Mouse (Mus musculus): ENCODE measurements around the gene Uap1l1. TPM values are rescaled to one million over a fixed set of nuclear protein-coding genes. Genes with fewer than 3 reads are reported as not detected.

The Uap1l1 gene
- polyA plus RNA-seq, 1 experiment, result 65.3 TPM

DNA sequence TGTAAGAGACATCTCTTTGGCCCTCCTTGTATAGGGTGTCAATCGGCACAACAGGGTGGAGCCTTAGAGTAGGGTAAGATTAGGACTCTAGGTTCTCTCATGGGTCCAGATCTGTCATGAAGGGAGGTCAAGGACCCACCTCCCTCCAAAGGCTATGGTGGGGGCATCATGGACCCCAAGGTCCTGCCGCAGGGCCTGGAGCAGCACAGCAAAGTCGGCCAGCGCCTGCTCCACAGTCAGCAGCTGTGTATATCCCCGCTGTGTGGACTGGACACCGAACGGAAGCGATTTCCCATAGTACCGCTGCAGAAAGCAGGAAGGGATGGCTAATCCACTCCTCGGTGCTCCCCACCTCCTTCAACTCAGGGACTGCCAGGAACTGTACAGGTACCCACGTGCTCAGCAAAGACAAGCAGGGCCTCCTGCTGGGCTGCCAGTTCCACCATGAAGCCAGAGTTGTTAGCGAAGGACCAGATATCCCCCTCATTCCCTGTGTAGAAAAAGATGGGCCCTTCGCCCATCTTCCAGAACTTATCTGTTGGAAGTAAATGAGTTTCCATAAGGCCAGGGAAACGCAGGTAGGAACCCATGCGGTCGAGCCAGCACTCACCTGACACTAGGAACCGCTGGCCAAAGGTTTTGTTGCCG, 9.9 kb downstream of the Uap1l1 start:
- Histone ChIP-seq H3K4me1 (ENCODE audit: control insufficient read depth, insufficient read depth, low read length) (peaks cover 9% of the 10 kb centered on the region; the same call in 1 of the 2 replicates), H3K4me3 (replicated peaks; ENCODE audit: extremely low read depth, low read depth, low read length) (peak overlapping the region; percentile 71)
- WGBS, result 37% methylated on average over 18 of the region's 18 CpGs
- no peak for TF ChIP-seq POLR2A (IDR thresholded peaks at IDR 0.05; ENCODE audit: borderline replicate concordance, extremely low read depth, low read depth, low read length)
- TF ChIP-seq CTCF (IDR thresholded peaks at IDR 0.05; ENCODE audit: insufficient read depth, low read length), result no peak
- no peak for DNase-seq

DNA sequence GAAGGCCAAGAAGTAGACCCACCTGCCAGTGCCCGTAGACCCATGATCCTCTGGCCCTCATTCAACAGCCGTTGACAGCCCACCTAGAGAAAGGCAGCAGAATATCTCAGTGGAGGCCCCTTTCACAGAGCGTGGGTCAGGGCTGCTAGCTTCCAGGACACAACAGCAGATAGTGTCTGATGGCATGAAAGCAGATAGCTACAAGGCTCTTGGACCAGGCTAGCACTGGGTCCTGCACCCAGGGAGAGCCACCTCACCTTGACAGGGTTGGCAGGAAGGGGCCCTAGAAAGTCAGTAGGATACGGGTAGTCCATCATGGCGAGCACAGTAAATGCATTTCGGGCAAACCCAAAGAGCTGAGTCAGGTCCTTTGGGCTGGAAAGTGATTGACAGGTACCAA, 11.3 kb downstream of the Uap1l1 start:
- no peak for DNase-seq
- TF ChIP-seq CTCF (IDR thresholded peaks at IDR 0.05; ENCODE audit: insufficient read depth, low read length) (no peak), POLR2A (IDR thresholded peaks at IDR 0.05; ENCODE audit: borderline replicate concordance, extremely low read depth, low read depth, low read length) (no peak)
- Histone ChIP-seq H3K4me3 (replicated peaks; ENCODE audit: extremely low read depth, low read depth, low read length) (no peak overlapping the region), H3K4me1 (ENCODE audit: control insufficient read depth, insufficient read depth, low read length) (peaks cover 9% of the 10 kb centered on the region; the same call in 1 of the 2 replicates)
- 86% methylated on average over 6 of the region's 6 CpGs for WGBS

DNA sequence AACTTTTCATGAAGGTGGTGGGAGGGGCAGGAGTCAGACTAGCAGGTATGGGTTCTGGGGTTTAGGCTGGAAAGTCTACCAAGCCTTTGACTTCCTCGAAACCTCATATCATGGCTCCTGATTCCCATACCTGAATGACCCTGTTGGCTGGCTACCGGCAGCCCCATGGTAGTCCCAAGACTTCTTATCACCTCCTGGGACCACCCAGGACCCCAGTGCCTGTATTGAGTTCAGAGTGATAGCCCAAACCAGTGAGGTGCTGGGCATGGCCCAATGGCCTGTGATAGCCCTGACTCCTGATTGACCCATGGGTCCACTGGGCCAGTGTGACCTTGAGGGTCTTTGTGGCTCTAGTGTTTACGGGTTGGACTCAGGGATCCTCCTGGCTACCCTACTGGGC, 14.8 kb downstream of the Uap1l1 start:
- WGBS, result 92% methylated on average over 3 of the region's 3 CpGs
- DNase-seq, result no peak
- no peak for TF ChIP-seq POLR2A (IDR thresholded peaks at IDR 0.05; ENCODE audit: borderline replicate concordance, extremely low read depth, low read depth, low read length)
- no peak for TF ChIP-seq CTCF (IDR thresholded peaks at IDR 0.05; ENCODE audit: insufficient read depth, low read length)
- Histone ChIP-seq H3K4me3 (replicated peaks; ENCODE audit: extremely low read depth, low read depth, low read length) (no peak overlapping the region), H3K4me1 (ENCODE audit: control insufficient read depth, insufficient read depth, low read length) (peaks cover 2% of the 10 kb centered on the region; the same call in 1 of the 2 replicates)

DNA sequence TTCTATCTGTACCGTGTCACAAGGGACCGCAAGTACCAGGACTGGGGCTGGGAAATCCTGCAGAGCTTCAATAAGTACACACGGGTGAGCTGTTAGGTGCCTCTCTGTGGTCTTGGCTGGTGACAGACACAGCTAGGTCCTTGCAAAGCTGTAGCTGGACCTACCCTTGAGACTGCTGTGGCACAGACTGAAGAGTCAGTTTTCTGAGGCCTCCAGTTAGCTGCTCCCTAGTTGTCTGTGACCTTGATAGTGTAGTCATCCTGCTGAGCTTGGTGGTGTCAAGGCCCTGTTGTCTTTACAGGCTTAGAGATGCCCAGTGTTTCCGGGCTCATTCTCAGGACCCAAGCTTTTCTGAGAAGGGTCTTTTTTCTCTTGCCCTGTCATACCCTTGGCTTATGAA, 16.0 kb downstream of the Uap1l1 start:
- no peak overlapping the region for H3K4me3 ChIP-seq (replicated peaks; ENCODE audit: extremely low read depth, low read depth, low read length)
- TF ChIP-seq POLR2A (IDR thresholded peaks at IDR 0.05; ENCODE audit: borderline replicate concordance, extremely low read depth, low read depth, low read length) (no peak), CTCF (IDR thresholded peaks at IDR 0.05; ENCODE audit: insufficient read depth, low read length) (no peak)
- 94% methylated on average over 4 of the region's 4 CpGs for WGBS
- no peak for DNase-seq
- H3K4me1 ChIP-seq (ENCODE audit: control insufficient read depth, insufficient read depth, low read length), result no peaks in the 10 kb centered on the region

DNA sequence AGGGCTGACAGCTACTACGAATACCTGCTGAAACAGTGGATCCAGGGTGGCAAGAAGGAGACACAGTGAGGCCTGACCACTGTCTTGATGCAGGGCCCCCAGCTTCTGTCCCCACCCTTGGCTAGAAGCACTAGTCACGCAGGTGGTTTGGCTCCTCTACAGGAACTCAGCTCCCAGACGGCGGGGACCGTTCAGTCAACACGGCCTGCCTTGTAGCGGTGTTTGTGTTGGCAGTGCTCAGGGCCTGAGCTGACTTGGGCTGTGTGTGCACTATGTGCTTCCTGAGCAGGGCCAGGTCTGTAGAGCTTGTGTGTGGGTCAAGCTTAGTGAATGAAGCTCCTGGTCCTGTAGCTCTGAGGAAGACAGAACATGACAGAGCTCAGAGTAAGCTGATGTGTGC, 17.3 kb downstream of the Uap1l1 start:
- no peak for TF ChIP-seq POLR2A (IDR thresholded peaks at IDR 0.05; ENCODE audit: borderline replicate concordance, extremely low read depth, low read depth, low read length)
- no peak for TF ChIP-seq CTCF (IDR thresholded peaks at IDR 0.05; ENCODE audit: insufficient read depth, low read length)
- Histone ChIP-seq H3K4me1 (ENCODE audit: control insufficient read depth, insufficient read depth, low read length) (no peaks in the 10 kb centered on the region), H3K4me3 (replicated peaks; ENCODE audit: extremely low read depth, low read depth, low read length) (no peak overlapping the region)
- DNase-seq, result no peak
- WGBS, result 77% methylated on average over 7 of the region's 7 CpGs

DNA sequence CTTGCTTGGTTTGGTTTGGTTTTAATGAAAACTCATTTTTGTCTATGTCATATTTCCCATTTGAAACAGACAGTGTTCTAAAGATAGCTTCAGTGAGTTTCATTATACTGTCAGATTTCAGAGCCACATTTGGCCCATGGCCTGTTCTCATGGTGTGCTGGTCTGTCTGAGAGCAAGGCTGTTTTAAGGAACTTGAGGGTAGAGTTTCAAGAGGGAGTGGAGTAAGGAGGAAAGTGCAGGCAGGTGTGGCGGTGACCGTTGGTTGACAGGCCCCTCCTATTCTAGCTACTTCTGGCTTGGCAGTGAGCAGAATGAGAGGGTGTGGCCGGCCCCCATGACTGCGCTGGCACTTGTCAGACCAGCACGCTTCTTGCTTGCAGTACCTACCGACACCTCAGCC, 27.2 kb downstream of the Uap1l1 start:
- Histone ChIP-seq H3K4me1 (ENCODE audit: control insufficient read depth, insufficient read depth, low read length) (peaks cover 4% of the 10 kb centered on the region; the same call in 1 of the 2 replicates), H3K4me3 (replicated peaks; ENCODE audit: extremely low read depth, low read depth, low read length) (no peak overlapping the region)
- WGBS, result 76% methylated on average over 6 of the region's 6 CpGs
- DNase-seq, result no peak
- no peak for TF ChIP-seq POLR2A (IDR thresholded peaks at IDR 0.05; ENCODE audit: borderline replicate concordance, extremely low read depth, low read depth, low read length)
- TF ChIP-seq CTCF (IDR thresholded peaks at IDR 0.05; ENCODE audit: insufficient read depth, low read length), result no peak

DNA sequence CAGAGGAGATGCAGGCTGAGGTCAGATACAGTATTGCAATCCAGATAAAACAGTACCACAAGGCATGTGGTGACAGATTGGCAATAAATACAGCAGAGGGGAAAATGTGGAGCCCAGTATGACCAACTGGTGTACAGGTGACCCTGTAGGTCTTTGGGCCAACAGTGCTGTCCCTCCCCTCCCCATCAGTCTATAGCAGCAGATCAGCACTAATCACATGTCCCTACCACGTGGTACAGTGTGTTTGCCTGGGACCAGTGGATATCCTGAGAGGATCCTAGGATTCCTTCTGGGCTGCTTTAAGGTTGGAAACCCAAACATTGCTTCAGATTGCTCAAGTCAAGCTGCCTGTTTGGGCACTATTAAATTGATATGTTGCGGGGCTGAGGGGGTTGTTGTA, 31.9 kb downstream of the Uap1l1 start:
- Histone ChIP-seq H3K4me3 (replicated peaks; ENCODE audit: extremely low read depth, low read depth, low read length) (no peak overlapping the region), H3K4me1 (ENCODE audit: control insufficient read depth, insufficient read depth, low read length) (peaks cover 7% of the 10 kb centered on the region; the same call in 1 of the 2 replicates)
- no peak for DNase-seq
- TF ChIP-seq CTCF (IDR thresholded peaks at IDR 0.05; ENCODE audit: insufficient read depth, low read length) (no peak), POLR2A (IDR thresholded peaks at IDR 0.05; ENCODE audit: borderline replicate concordance, extremely low read depth, low read depth, low read length) (no peak)
- 86% methylated on average over 2 of the region's 2 CpGs for WGBS

DNA sequence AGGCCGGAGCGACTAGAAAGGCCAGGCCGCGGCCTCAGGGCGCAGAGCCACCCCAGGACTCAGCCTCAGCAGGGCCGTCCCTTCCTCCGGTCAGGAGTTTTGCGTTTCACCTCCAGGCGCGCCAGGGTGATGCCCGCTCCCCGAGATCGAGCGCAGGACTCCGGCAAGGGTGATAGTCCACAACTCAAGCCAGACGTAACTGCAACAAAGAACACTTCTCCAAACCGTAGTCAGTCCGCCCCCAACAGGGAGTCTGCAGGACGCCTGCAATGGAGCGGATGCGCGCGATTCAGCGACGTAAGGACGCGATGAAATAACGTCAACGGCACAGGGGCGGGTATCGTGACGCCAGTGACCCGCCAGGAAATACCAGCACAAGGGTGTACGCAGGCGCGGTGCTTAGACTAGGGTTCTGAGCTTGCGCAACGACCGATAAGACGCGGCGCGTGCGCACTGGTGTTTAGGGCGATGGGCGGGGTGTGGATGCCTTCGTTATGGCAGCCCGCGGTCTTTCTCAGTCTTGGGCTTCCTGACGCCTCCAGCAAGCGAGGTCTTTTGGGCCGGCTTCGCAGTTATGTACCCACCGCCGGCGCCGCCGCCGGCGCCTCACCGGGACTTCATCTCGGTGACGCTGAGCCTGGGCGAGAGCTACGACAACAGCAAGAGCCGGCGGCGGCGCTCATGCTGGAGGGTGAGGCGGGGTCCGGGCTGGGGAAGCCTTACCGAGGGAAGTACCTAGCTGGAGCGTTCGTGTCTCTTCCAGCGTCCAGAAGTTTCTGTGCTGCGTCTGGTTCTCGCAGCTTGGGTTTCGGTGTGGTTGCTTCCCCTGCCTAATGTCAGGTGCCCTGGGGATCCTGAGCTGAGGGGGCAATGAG, 33.0 kb downstream of the Uap1l1 start, which contains the start of gene Man1b1:
Gene Man1b1, plus strand, starts transcription at position 53 of the 875 bp plus-strand sequence.
- peak; percentile 99 for DNase-seq
- WGBS, result under 1% methylated on average over 78 of the region's 78 CpGs
- peak within 1 kb of the TSS; percentile 92 for H3K4me3 ChIP-seq (replicated peaks; ENCODE audit: extremely low read depth, low read depth, low read length)
- peaks cover 7% of the 10 kb centered on the region; the same call in 1 of the 2 replicates for H3K4me1 ChIP-seq (ENCODE audit: control insufficient read depth, insufficient read depth, low read length)
- 0 out of 2 replicates have a peak, but pooled peaks have one; percentile 18 for TF ChIP-seq CTCF (IDR thresholded peaks at IDR 0.05; ENCODE audit: insufficient read depth, low read length)
- TF ChIP-seq POLR2A (IDR thresholded peaks at IDR 0.05; ENCODE audit: borderline replicate concordance, extremely low read depth, low read depth, low read length), result peak; percentile 91; the same call in 1 of the 2 replicates

DNA sequence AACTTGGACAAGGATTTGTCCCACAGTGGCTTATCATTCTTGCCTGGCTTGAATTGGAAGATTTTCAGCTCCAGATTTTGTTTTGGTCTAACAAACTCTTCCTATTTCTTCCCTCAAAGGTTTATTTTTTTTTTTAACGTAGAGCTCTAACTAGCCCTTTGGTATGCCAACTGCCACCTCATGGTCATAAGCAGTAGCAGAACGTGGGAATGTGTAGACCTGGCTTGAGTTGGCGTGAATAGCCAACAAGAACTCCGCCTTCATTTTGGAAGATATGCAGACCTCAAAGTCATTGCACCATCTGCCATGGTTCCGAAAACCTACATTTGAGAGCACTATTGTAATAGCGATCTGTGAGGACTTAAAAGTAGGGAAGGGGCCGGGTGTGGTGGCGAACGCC, 34.0 kb downstream of the Uap1l1 start:
- TF ChIP-seq CTCF (IDR thresholded peaks at IDR 0.05; ENCODE audit: insufficient read depth, low read length) (no peak), POLR2A (IDR thresholded peaks at IDR 0.05; ENCODE audit: borderline replicate concordance, extremely low read depth, low read depth, low read length) (no peak)
- 43% methylated on average over 9 of the region's 9 CpGs for WGBS
- peaks cover 7% of the 10 kb centered on the region; the same call in 1 of the 2 replicates for H3K4me1 ChIP-seq (ENCODE audit: control insufficient read depth, insufficient read depth, low read length)
- H3K4me3 ChIP-seq (replicated peaks; ENCODE audit: extremely low read depth, low read depth, low read length), result no peak overlapping the region
- DNase-seq, result no peak
